Mouse (Mus musculus): ENCODE measurements around the gene Pth1r. TPM values are rescaled to one million over a fixed set of nuclear protein-coding genes. Genes with fewer than 3 reads are reported as not detected.
A peak's percentile ranks its signal among the peaks of the same experiment; 100 is the strongest.

Pth1r gene
- polyA plus RNA-seq, 1 experiment from 2014 or later = 9.3 TPM

DNA sequence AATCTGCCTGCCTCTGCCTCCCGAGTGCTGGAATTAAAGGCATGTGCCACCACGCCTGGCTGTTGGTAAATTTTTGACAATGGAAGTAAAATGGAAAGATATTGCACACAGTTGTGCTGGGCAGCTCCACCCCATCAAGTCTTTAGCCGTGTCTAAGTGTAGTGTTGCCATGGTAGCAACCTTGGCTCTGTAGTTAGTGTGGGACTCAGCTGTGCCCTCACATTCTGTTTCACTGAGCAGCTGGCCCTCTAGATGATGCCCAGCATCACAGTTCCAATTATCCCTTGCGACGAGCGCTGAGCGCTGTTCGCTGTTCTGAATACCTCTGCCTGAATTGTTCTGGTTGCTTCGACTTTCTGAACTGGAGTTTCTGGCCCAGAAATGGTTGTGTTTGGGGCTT is 65.1 kb downstream of the Pth1r start:
- Histone ChIP-seq H3K9me3 (ENCODE audit: control insufficient read depth, low read length) (no peaks in the 10 kb centered on the region), H3K4me3 (replicated peaks; ENCODE audit: low read depth, low read length) (no peak overlapping the region)

DNA sequence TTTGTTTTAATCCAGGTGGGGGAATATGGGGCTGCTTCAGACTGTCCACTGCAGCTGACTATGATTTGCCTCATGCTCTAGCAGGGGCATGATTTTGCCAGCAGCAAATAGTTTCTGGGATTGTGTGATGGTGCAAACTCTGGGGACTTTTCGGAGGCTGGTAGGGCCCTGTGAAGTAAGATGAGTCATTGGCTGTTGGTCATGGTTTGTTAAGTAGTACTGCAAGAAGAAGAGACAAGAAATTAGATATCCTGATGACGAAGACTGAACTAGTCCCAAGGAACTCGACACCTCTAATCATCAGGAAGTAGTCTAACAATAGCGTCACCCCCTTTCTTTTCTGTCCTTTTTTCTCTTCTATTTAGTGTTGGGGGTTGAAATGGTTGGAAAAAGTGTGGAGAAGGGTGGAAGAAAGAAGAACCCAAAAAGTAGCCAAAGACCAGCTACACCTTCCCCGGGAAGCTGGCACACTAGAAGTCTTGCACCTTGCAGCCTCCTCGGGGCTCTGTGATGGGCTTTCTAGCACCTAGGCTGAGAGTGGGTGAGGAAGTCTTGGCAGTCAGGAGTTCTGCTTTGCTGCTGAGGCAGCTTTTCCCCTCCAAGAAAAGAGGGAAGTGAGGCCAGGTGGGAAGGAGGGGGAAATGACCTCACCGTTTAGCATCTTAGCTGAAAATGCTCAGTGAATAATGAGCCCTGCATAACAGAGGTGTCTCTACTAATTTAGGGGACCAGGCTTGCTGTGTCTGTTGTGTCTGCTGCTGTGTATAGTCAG is 66.0 kb downstream of the Pth1r start:
- ATAC-seq (ENCODE audit: low FRiP score, low TSS enrichment) (no peak), DNase-seq (no peak)
- Histone ChIP-seq H3K4me2 (ENCODE audit: low read length) (no peak overlapping the region), H3K4me1 (ENCODE audit: control insufficient read depth, insufficient read depth, low read length) (peaks cover 38% of the 10 kb centered on the region), H3K9ac (replicated peaks; ENCODE audit: low read length) (no peak overlapping the region), H3K4me3 (replicated peaks; ENCODE audit: low read depth, low read length) (no peak overlapping the region), H3K9me3 (ENCODE audit: control insufficient read depth, low read length) (no peaks in the 10 kb centered on the region), H3K36me3 (ENCODE audit: control insufficient read depth, insufficient read depth, low read length) (no peaks in the 10 kb centered on the region), H3K27me3 (ENCODE audit: control insufficient read depth, insufficient read depth, low read length) (no peaks in the 10 kb centered on the region), H3K27ac (replicated peaks; ENCODE audit: low read depth, low read length) (no peak overlapping the region; the same call in 1 of the 2 replicates)
- 93% methylated on average over 7 of the region's 7 CpGs for WGBS

More for the DNA sequence above, 65.1 kb downstream of the Pth1r start:
- Histone ChIP-seq H3K4me1 (ENCODE audit: control insufficient read depth, insufficient read depth, low read length) (peaks cover 38% of the 10 kb centered on the region), H3K27ac (replicated peaks; ENCODE audit: low read depth, low read length) (peak overlapping the region; percentile 49; the same call in 1 of the 2 replicates), H3K27me3 (ENCODE audit: control insufficient read depth, insufficient read depth, low read length) (no peaks in the 10 kb centered on the region), H3K4me2 (ENCODE audit: low read length) (no peak overlapping the region), H3K36me3 (ENCODE audit: control insufficient read depth, insufficient read depth, low read length) (no peaks in the 10 kb centered on the region), H3K9ac (replicated peaks; ENCODE audit: low read length) (no peak overlapping the region)
- WGBS = 50% methylated on average over 9 of the region's 9 CpGs
- ATAC-seq (ENCODE audit: low FRiP score, low TSS enrichment) = no peak
- peak; percentile 64 for DNase-seq

DNA sequence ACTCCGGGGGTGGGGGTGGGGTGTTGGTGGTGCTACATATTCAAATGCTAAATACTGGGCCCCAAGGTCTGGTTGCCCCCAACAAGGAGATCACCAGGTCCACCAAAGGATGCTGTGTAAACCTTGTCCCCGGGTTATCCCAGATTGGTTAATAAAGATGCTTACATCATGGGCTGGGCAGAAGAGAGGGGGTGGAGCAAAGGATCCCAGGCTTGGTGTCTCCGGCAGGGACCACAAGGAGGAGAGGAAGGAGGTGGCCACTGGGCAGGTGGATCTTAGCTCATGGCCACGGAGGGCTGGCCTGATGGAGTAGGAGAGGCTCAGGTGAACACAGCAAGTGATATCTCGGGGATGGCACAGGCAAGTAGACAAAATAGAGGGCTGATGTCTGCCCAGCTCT is 68.1 kb downstream of the Pth1r start:
- H3K36me3 ChIP-seq (ENCODE audit: control insufficient read depth, insufficient read depth, low read length) = no peaks in the 10 kb centered on the region
- DNase-seq (no peak), ATAC-seq (ENCODE audit: low FRiP score, low TSS enrichment) (no peak)
- H3K9ac ChIP-seq (replicated peaks; ENCODE audit: low read length) = no peak overlapping the region
- H3K4me2 ChIP-seq (ENCODE audit: low read length) = no peak overlapping the region
- 69% methylated on average over 5 of the region's 5 CpGs for WGBS
- no peak overlapping the region for H3K4me3 ChIP-seq (replicated peaks; ENCODE audit: low read depth, low read length)
- H3K27me3 ChIP-seq (ENCODE audit: control insufficient read depth, insufficient read depth, low read length) = no peaks in the 10 kb centered on the region
- no peaks in the 10 kb centered on the region for H3K9me3 ChIP-seq (ENCODE audit: control insufficient read depth, low read length)
- peaks cover 20% of the 10 kb centered on the region for H3K4me1 ChIP-seq (ENCODE audit: control insufficient read depth, insufficient read depth, low read length)
- no peak overlapping the region for H3K27ac ChIP-seq (replicated peaks; ENCODE audit: low read depth, low read length)

DNA sequence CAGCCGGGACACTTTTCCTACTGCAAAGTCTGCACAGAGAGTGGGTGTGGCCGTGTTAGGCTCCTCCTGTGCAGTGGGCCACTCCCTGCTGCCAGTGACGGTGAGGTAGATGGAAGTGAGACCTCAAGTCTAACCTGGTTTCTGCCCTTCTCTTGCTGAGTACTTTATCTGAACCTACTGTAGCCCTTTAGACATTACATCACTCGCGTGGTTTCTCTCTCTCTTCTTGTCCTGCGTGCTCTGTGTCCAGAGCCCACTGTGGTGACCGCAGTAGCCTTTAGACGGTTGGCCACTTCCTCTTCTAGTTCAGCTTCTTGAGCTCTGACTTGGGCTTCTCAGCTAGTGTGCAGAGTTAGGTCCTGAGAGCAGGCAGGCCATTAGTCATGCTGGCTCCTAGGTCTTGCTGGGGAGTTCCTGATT is 70.4 kb downstream of the Pth1r start:
- H3K9me3 ChIP-seq (ENCODE audit: control insufficient read depth, low read length) = no peaks in the 10 kb centered on the region
- ATAC-seq (ENCODE audit: low FRiP score, low TSS enrichment) (no peak), DNase-seq (no peak)
- no peak overlapping the region for H3K4me2 ChIP-seq (ENCODE audit: low read length)
- no peak overlapping the region for H3K27ac ChIP-seq (replicated peaks; ENCODE audit: low read depth, low read length)
- no peak overlapping the region for H3K4me3 ChIP-seq (replicated peaks; ENCODE audit: low read depth, low read length)
- no peaks in the 10 kb centered on the region for H3K27me3 ChIP-seq (ENCODE audit: control insufficient read depth, insufficient read depth, low read length)
- H3K36me3 ChIP-seq (ENCODE audit: control insufficient read depth, insufficient read depth, low read length) = no peaks in the 10 kb centered on the region
- no peak overlapping the region for H3K9ac ChIP-seq (replicated peaks; ENCODE audit: low read length)
- WGBS = 89% methylated on average over 8 of the region's 8 CpGs
- 0 out of 2 replicates have a peak, but pooled peaks cover 3% of the 10 kb centered on the region for H3K4me1 ChIP-seq (ENCODE audit: control insufficient read depth, insufficient read depth, low read length)

DNA sequence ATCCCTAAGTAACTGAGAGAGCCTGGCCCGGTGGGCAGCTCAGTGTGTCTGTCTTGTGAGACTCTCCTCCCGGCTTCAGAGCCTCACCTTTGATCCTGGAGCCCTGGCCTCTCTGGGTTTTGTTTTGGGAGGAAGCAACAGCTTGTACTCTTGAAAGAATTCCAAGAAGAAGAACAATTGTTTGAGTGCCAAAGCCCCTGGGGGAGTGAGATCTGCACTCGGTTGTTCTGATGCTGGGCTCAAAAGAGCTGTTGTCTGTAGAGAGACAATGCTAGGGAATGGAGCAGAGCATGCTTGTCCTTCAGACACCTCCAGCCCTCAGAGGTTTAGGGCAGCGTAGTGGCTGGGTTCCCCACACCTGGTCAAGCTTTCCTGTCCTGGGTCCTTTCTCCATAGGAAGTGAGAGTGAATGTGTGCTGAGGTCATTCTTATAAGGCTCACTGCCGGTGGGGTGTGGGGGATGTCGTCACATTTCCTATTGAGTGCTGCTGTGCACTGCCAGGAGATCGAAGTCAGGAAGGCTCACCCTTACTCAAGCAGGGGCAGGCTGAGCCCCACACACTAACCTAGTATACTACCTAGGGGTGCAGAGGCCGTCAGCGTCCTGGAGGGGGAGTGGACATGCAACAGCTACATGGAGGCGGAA is 73.7 kb downstream of the Pth1r start:
- no peak overlapping the region for H3K4me3 ChIP-seq (replicated peaks; ENCODE audit: low read depth, low read length)
- DNase-seq (no peak), ATAC-seq (ENCODE audit: low FRiP score, low TSS enrichment) (no peak)
- 57% methylated on average over 10 of the region's 10 CpGs for WGBS
- 0 out of 2 replicates have a peak, but pooled peaks cover 3% of the 10 kb centered on the region for H3K4me1 ChIP-seq (ENCODE audit: control insufficient read depth, insufficient read depth, low read length)
- no peak overlapping the region for H3K9ac ChIP-seq (replicated peaks; ENCODE audit: low read length)
- peaks cover 2% of the 10 kb centered on the region; the same call in 1 of the 2 replicates for H3K36me3 ChIP-seq (ENCODE audit: control insufficient read depth, insufficient read depth, low read length)
- no peaks in the 10 kb centered on the region for H3K27me3 ChIP-seq (ENCODE audit: control insufficient read depth, insufficient read depth, low read length)
- no peak overlapping the region for H3K27ac ChIP-seq (replicated peaks; ENCODE audit: low read depth, low read length)
- H3K9me3 ChIP-seq (ENCODE audit: control insufficient read depth, low read length) = no peaks in the 10 kb centered on the region
- no peak overlapping the region for H3K4me2 ChIP-seq (ENCODE audit: low read length)

DNA sequence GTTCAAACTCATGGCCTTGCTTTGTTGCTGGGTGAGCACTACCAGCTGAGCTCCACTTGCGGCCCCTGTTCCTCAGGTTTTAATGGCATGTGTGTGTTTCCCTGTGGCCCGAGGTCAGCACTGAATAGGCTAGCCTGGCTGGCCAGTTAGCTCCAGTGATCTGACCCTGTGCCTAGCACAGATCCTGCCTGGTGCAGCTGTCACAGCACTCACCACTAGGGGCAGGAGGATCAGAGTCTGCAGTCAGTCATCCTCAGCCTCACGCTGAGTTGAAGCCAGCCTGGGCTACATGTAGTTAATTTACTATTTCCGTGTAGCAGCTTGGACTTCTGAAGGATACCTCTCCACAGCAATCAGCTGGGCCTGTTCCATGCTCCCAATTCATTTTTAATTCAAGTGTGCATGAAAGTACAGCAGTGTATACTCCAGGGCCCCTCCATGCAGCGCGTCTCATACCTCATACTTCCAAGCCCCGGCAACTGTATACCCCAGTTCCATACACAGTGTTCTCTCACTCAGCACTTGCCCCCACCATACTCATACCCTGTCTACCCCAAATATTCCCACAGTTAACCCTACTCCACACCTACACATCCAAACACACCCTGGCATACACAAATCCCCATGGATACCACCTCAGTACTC is 74.4 kb downstream of the Pth1r start:
- no peak overlapping the region for H3K4me3 ChIP-seq (replicated peaks; ENCODE audit: low read depth, low read length)
- WGBS = 59% methylated on average over 7 of the region's 7 CpGs
- H3K9ac ChIP-seq (replicated peaks; ENCODE audit: low read length) = no peak overlapping the region
- DNase-seq = peak; percentile 40
- no peak for ATAC-seq (ENCODE audit: low FRiP score, low TSS enrichment)
- 0 out of 2 replicates have a peak, but pooled peaks cover 3% of the 10 kb centered on the region for H3K4me1 ChIP-seq (ENCODE audit: control insufficient read depth, insufficient read depth, low read length)
- peaks cover 2% of the 10 kb centered on the region; the same call in 1 of the 2 replicates for H3K36me3 ChIP-seq (ENCODE audit: control insufficient read depth, insufficient read depth, low read length)
- no peaks in the 10 kb centered on the region for H3K9me3 ChIP-seq (ENCODE audit: control insufficient read depth, low read length)
- H3K27me3 ChIP-seq (ENCODE audit: control insufficient read depth, insufficient read depth, low read length) = no peaks in the 10 kb centered on the region
- no peak overlapping the region for H3K4me2 ChIP-seq (ENCODE audit: low read length)
- H3K27ac ChIP-seq (replicated peaks; ENCODE audit: low read depth, low read length) = no peak overlapping the region

Other genes with a start within 250 kb of the Pth1r start
- gene Setd2, start 214.5 kb downstream of the Pth1r start, polyA plus RNA-seq (2014; fragmentation: Nextera tagmentation; extraction: Ambion mirVana) = 49.8 and 58.1 TPM in 2 replicates
- gene Nradd, start 122.7 kb downstream of the Pth1r start, polyA plus RNA-seq (2014; fragmentation: Nextera tagmentation; extraction: Ambion mirVana) = 22.2 and 33.7 TPM in 2 replicates
- gene Nbeal2, start 93.0 kb downstream of the Pth1r start, polyA plus RNA-seq (2014; fragmentation: Nextera tagmentation; extraction: Ambion mirVana) = 3.6 and 5.3 TPM in 2 replicates
- 106 and 122 TPM in 2 replicates for gene Ccdc12, start 90.6 kb downstream of the Pth1r start, polyA plus RNA-seq (2014; fragmentation: Nextera tagmentation; extraction: Ambion mirVana)
- gene Myl3, start 5.3 kb downstream of the Pth1r start, polyA plus RNA-seq (2014; fragmentation: Nextera tagmentation; extraction: Ambion mirVana) = 0.25 TPM in 1 of 2 replicates, not detected in the other
- gene Prss42, start 51.0 kb upstream of the Pth1r start, polyA plus RNA-seq (2014; fragmentation: Nextera tagmentation; extraction: Ambion mirVana) = not detected in 2 replicates
- not detected in 2 replicates for gene Prss44, start 66.8 kb upstream of the Pth1r start, polyA plus RNA-seq (2014; fragmentation: Nextera tagmentation; extraction: Ambion mirVana)
- not detected in 2 replicates for gene Prss43, start 79.5 kb upstream of the Pth1r start, polyA plus RNA-seq (2014; fragmentation: Nextera tagmentation; extraction: Ambion mirVana)
- not detected in 2 replicates for gene Prss45, start 87.4 kb upstream of the Pth1r start, polyA plus RNA-seq (2014; fragmentation: Nextera tagmentation; extraction: Ambion mirVana)
- not detected in 2 replicates for gene Prss46, start 97.4 kb upstream of the Pth1r start, polyA plus RNA-seq (2014; fragmentation: Nextera tagmentation; extraction: Ambion mirVana)
- gene Prss50, start 110.8 kb upstream of the Pth1r start, polyA plus RNA-seq (2014; fragmentation: Nextera tagmentation; extraction: Ambion mirVana) = 0.24 and 0.34 TPM in 2 replicates
- gene Als2cl, start 132.7 kb upstream of the Pth1r start, polyA plus RNA-seq (2014; fragmentation: Nextera tagmentation; extraction: Ambion mirVana) = 0.50 and 0.72 TPM in 2 replicates
- gene Tmie, start 133.0 kb upstream of the Pth1r start, polyA plus RNA-seq (2014; fragmentation: Nextera tagmentation; extraction: Ambion mirVana) = 0.75 and 1.5 TPM in 2 replicates
- not detected in 2 replicates for gene Fam240a, start 169.7 kb upstream of the Pth1r start, polyA plus RNA-seq (2014; fragmentation: Nextera tagmentation; extraction: Ambion mirVana)
- not detected in 2 replicates for gene Tdgf1, start 199.0 kb upstream of the Pth1r start, polyA plus RNA-seq (2014; fragmentation: Nextera tagmentation; extraction: Ambion mirVana)
- 0.38 and 0.51 TPM in 2 replicates for gene Lrrc2, start 204.4 kb upstream of the Pth1r start, polyA plus RNA-seq (2014; fragmentation: Nextera tagmentation; extraction: Ambion mirVana)
- not detected in 2 replicates for gene Rtp3, start 243.4 kb upstream of the Pth1r start, polyA plus RNA-seq (2014; fragmentation: Nextera tagmentation; extraction: Ambion mirVana)